Mouse (Mus musculus): ENCODE measurements at regions not wholly inside any gene's neighbourhood (a gene's known extent, or its start where the extent isn't known, plus 50 kb on each side); places are given as distances from the start of the nearest gene placed in this dataset.

DNA sequence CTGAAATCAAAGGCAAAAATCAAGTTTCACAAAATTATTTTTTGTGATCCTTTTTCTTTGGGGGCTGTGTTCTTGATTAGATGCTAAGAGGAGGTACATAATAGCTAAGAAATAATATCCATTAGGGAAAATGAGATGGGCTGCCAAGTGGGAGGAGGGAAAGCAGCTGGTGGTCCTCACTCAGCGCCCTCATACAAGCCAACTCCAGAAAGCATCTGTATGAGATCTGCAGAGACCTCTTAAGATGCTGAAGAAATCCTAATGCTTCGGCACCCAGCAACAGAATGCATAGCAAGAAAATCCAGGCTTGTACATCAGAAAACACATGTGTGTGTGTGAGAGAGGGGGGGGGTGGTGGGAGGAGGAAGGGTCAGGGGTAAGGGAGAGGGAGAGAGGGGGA is 58.8 kb upstream of the Gria1 start:
- Histone ChIP-seq H3K36me3 (replicated peaks) (no peaks in the 10 kb centered on the region), H3K4me3 (no peak overlapping the region), H3K9me3 (no peaks in the 10 kb centered on the region), H3K27ac (no peak overlapping the region), H3K27me3 (replicated peaks) (no peaks in the 10 kb centered on the region), H3K4me2 (no peak overlapping the region), H3K4me1 (no peaks in the 10 kb centered on the region), H3K9ac (no peak overlapping the region)
- ATAC-seq (replicated peaks), result no peak
- 87% methylated on average over 2 of the region's 2 CpGs for WGBS

- no peak overlapping the region for H3K4me2 ChIP-seq
- peak overlapping the region; percentile 4; the same call in 1 of the 2 replicates for H3K27ac ChIP-seq
- no peaks in the 10 kb centered on the region for H3K9me3 ChIP-seq
- 72% methylated on average over 2 of the region's 2 CpGs for WGBS
- H3K9ac ChIP-seq, result no peak overlapping the region
- H3K27me3 ChIP-seq (replicated peaks), result no peaks in the 10 kb centered on the region
- no peak for ATAC-seq (replicated peaks)
- H3K4me1 ChIP-seq, result no peaks in the 10 kb centered on the region
- H3K4me3 ChIP-seq, result no peak overlapping the region
- H3K36me3 ChIP-seq (replicated peaks), result no peaks in the 10 kb centered on the region
Measured at GRCm38 (mm10) chr11:56957824-56958223, 53.4 kb upstream of the Gria1 start.
